Mouse (Mus musculus) hindbrain, embryonic 15.5 days (tissue): ENCODE measurements at regions not wholly inside any gene's neighbourhood (a gene's known extent, or its start where the extent isn't known, plus 50 kb on each side); places are given as distances from the start of the nearest gene placed in this dataset.
"Not testable (repeated sequence)": the region's sequence is repeated elsewhere in the genome, so short reads cannot be mapped to it uniquely, and the experiment has no call there.

Source experiments
- ATAC-seq: fragments of 200-750 bp; cut with Nextera tagmentation; 2 replicates; pipeline ENCODE4 v1.8.0; 2017; ENCODE audit warnings: low read depth, moderate number of reproducible peaks, moderate TSS enrichment; ENCODE audit not compliant: low FRiP score
- H3K27ac ChIP-seq: fragments of 300-500 bp; sonication (generic); replicated peaks from 2 replicates; pipeline ENCODE4 v1.5.1; 2015; ENCODE audit warnings: mild to moderate bottlenecking, inconsistent platforms
- H3K27me3 ChIP-seq: fragments of 300-500 bp; sonication (generic); 2 replicates; pipeline ENCODE4 v1.6.1; 2015; ENCODE audit warnings: control low read depth, inconsistent platforms
- H3K36me3 ChIP-seq: fragments of 300-500 bp; sonication (generic); 2 replicates; pipeline ENCODE4 v1.6.1; 2015; ENCODE audit warnings: control low read depth, inconsistent platforms
- H3K4me1 ChIP-seq: fragments of 300-500 bp; sonication (generic); replicated peaks from 2 replicates; pipeline ENCODE4 v1.6.1; 2015; ENCODE audit warnings: control low read depth, inconsistent platforms
- H3K4me2 ChIP-seq: fragments of 300-500 bp; sonication (generic); 2 replicates; pipeline ENCODE4 v1.6.1; 2015; ENCODE audit warnings: moderate library complexity, mild to moderate bottlenecking, inconsistent platforms
- H3K4me3 ChIP-seq: fragments of 300-500 bp; sonication (generic); 2 replicates; pipeline ENCODE4 v1.5.1; 2015; ENCODE audit warnings: mild to moderate bottlenecking, inconsistent platforms
- H3K9ac ChIP-seq: fragments of 300-500 bp; sonication (generic); 2 replicates; pipeline ENCODE4 v1.6.1; 2015; ENCODE audit warnings: inconsistent platforms
- H3K9me3 ChIP-seq: fragments of 300-500 bp; sonication (generic); 2 replicates; pipeline ENCODE4 v1.6.1; 2016; ENCODE audit warnings: control low read depth, inconsistent platforms
- WGBS: fragments of 180-500 bp; shearing (Covaris S2); methylation state at CpG from one replicate; pipeline ENCODE4 v1.1.7; 2015; 5-methylcytosine and 5-hydroxymethylcytosine counted together

DNA sequence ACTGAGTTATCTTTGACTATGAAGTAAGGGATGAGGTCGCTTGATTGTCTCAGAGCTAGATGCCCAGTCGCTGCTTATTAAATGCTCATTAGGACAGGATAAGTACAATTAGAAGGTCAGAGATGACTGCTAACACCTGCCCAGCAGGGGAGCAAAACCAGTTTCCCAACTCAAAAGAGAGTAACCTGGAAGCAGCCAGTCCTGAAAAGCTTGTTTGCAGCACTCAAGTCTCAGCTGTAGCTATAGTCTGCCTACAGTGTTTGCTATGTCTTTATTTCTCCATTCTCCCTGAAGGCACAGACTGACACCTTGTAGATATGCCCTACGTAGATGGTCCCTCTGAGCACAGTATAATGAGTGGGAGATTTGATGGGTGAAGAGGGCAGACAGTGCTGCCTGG lies 274.7 kb upstream of the Maf start:
- WGBS = 88% methylated on average over 3 of the region's 3 CpGs
- no peak for ATAC-seq

GRCm38 (mm10) chr8:115981426-115981825 lies 273.8 kb upstream of the Maf start:
- H3K9me3 ChIP-seq = no peaks in the 10 kb centered on the region
- no peak overlapping the region for H3K27ac ChIP-seq
- no peaks in the 10 kb centered on the region for H3K36me3 ChIP-seq
- no peaks in the 10 kb centered on the region for H3K27me3 ChIP-seq
- no peak overlapping the region for H3K9ac ChIP-seq
- 86% methylated on average over 7 of the region's 7 CpGs for WGBS
- H3K4me1 ChIP-seq = no peaks in the 10 kb centered on the region
- H3K4me2 ChIP-seq = no peak overlapping the region
- no peak for ATAC-seq
- no peak overlapping the region for H3K4me3 ChIP-seq

More for the DNA sequence above, 274.7 kb upstream of the Maf start:
- Histone ChIP-seq H3K27ac (no peak overlapping the region), H3K4me1 (no peaks in the 10 kb centered on the region), H3K27me3 (no peaks in the 10 kb centered on the region), H3K4me3 (no peak overlapping the region), H3K4me2 (no peak overlapping the region), H3K36me3 (no peaks in the 10 kb centered on the region), H3K9ac (no peak overlapping the region), H3K9me3 (no peaks in the 10 kb centered on the region)

GRCm38 (mm10) chr8:115980616-115981015 lies 273.0 kb upstream of the Maf start:
- Histone ChIP-seq H3K4me3 (no peak overlapping the region), H3K27ac (no peak overlapping the region), H3K27me3 (no peaks in the 10 kb centered on the region), H3K36me3 (no peaks in the 10 kb centered on the region), H3K4me1 (no peaks in the 10 kb centered on the region), H3K4me2 (no peak overlapping the region), H3K9me3 (no peaks in the 10 kb centered on the region), H3K9ac (no peak overlapping the region)
- no peak for ATAC-seq
- 95% methylated on average over 3 of the region's 3 CpGs for WGBS

DNA sequence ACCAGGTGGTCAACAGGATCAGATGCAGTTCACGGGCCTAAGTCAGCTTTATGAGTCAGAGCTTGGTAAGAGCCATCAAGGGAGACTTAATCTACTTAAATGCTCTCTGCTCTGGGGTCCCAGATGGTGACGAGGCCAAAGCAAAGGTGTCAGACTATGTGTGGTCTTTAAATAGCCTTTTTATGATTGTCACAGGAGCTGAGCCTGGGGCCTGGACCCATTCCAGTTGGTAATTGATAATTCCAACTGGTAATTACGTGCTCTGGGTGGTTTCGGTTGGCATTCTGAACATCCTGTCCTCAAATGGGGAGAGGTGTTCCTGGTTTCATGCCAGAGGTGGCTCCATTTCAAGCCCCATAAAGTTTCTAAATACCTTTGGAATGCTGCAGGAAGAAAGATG lies 269.6 kb upstream of the Maf start:
- no peak overlapping the region for H3K4me2 ChIP-seq
- H3K27ac ChIP-seq = no peak overlapping the region
- no peak overlapping the region for H3K9ac ChIP-seq
- H3K36me3 ChIP-seq = no peaks in the 10 kb centered on the region
- ATAC-seq = no peak
- no peaks in the 10 kb centered on the region for H3K27me3 ChIP-seq
- no peaks in the 10 kb centered on the region for H3K9me3 ChIP-seq
- no peak overlapping the region for H3K4me3 ChIP-seq
- H3K4me1 ChIP-seq = no peaks in the 10 kb centered on the region
- WGBS = 62% methylated on average over 4 of the region's 4 CpGs

DNA sequence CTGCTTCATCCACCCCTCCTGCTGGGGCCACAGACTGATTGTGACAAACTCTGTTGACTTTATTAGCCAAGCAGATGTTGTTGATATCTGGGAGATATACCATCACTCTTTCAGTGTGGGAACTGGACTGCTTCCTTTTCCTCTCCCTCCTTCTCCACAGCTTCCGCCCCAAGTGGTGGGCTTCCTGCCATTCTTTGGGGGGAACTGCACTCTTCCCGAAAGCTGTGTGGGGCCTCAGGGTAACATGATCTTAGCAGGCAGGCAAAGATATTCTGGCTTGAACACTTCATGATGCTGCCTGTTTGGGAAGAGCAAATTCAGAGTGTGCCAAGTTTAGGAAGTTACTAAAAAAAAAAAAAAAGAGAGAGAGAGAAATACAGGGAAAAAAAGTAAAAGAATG lies 267.1 kb upstream of the Maf start:
- no peak for ATAC-seq
- no peaks in the 10 kb centered on the region for H3K36me3 ChIP-seq
- H3K4me2 ChIP-seq = no peak overlapping the region

GRCm38 (mm10) chr8:115971351-115971750 lies 263.8 kb upstream of the Maf start:
- ATAC-seq, H3K36me3 ChIP-seq, H3K4me2 ChIP-seq, H3K4me3 ChIP-seq, H3K4me1 ChIP-seq, H3K9me3 ChIP-seq, H3K9ac ChIP-seq, H3K27ac ChIP-seq, H3K27me3 ChIP-seq: not testable (repeated sequence)
- 93% methylated on average over 2 of the region's 2 CpGs for WGBS

More for the DNA sequence above, 267.1 kb upstream of the Maf start:
- no peaks in the 10 kb centered on the region for H3K9me3 ChIP-seq
- 73% methylated on average over 2 of the region's 2 CpGs for WGBS
- no peaks in the 10 kb centered on the region for H3K27me3 ChIP-seq
- H3K4me3 ChIP-seq = no peak overlapping the region
- no peaks in the 10 kb centered on the region for H3K4me1 ChIP-seq
- H3K9ac ChIP-seq = no peak overlapping the region
- H3K27ac ChIP-seq = no peak overlapping the region

DNA sequence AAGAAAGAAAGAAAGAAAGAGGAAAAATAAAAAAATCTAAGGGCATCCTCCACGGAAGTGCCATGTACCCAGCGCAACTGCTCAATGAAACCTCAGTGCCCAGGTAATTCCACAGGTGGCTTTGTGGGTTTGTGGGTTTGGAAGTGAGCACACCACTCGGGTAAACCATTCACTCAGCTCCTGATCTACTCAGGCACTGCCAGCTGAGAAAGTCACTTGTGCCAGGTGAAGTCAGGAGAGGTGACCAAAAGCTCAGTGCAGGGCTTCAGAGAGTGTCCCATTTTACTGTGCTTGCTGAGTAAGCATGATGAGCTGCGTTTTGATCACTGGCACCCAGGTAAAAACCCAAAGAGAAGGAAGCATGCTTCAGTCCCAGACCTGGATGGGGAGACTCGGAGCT lies 260.5 kb upstream of the Maf start:
- H3K36me3 ChIP-seq = no peaks in the 10 kb centered on the region
- no peak for ATAC-seq
- 96% methylated on average over 5 of the region's 5 CpGs for WGBS

DNA sequence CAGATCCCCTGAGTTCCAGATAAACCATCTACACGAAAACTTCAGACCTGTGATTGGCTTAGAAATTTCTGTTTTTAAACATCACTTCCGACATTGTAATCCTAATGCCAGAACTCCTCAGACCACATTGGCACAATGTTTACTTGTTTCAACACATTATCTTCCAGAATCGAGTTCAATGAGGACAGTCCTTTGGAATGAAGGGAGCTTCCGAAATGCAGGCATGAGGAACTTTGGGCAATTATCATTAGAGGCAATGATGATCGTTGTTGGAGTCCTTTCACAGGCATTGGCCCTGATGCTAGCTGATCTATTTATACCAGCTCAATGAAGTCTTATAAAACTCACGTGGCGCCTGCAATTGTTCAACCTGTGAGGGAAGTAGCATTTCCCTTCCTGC lies 258.4 kb upstream of the Maf start:
- no peaks in the 10 kb centered on the region for H3K9me3 ChIP-seq
- ATAC-seq = no peak
- 91% methylated on average over 7 of the region's 7 CpGs for WGBS
- no peaks in the 10 kb centered on the region for H3K4me1 ChIP-seq
- no peaks in the 10 kb centered on the region for H3K36me3 ChIP-seq
- H3K9ac ChIP-seq = no peak overlapping the region
- no peak overlapping the region for H3K4me2 ChIP-seq
- H3K27me3 ChIP-seq = no peaks in the 10 kb centered on the region
- no peak overlapping the region for H3K27ac ChIP-seq
- H3K4me3 ChIP-seq = no peak overlapping the region

More for the DNA sequence above, 260.5 kb upstream of the Maf start:
- Histone ChIP-seq H3K4me1 (no peaks in the 10 kb centered on the region), H3K27ac (no peak overlapping the region), H3K9ac (no peak overlapping the region), H3K27me3 (no peaks in the 10 kb centered on the region), H3K4me2 (no peak overlapping the region), H3K4me3 (no peak overlapping the region), H3K9me3 (no peaks in the 10 kb centered on the region)

- no peaks in the 10 kb centered on the region for H3K27me3 ChIP-seq
- H3K4me1 ChIP-seq = no peaks in the 10 kb centered on the region
- no peak overlapping the region for H3K27ac ChIP-seq
- H3K4me3 ChIP-seq = no peak overlapping the region
- ATAC-seq = no peak
- H3K4me2 ChIP-seq = no peak overlapping the region
- no peaks in the 10 kb centered on the region for H3K9me3 ChIP-seq
- no peak overlapping the region for H3K9ac ChIP-seq
- no peaks in the 10 kb centered on the region for H3K36me3 ChIP-seq
- 90% methylated on average over 5 of the region's 5 CpGs for WGBS
Measured at GRCm38 (mm10) chr8:115955371-115955770, 247.8 kb upstream of the Maf start.

- Histone ChIP-seq H3K4me3 (no peak overlapping the region), H3K9me3 (no peaks in the 10 kb centered on the region), H3K4me2 (no peak overlapping the region), H3K9ac (no peak overlapping the region), H3K36me3 (no peaks in the 10 kb centered on the region), H3K27me3 (no peaks in the 10 kb centered on the region), H3K4me1 (no peaks in the 10 kb centered on the region), H3K27ac (no peak overlapping the region)
- ATAC-seq = no peak
- WGBS = 84% methylated on average over 7 of the region's 7 CpGs
Measured at GRCm38 (mm10) chr8:115953783-115954470, 246.3 kb upstream of the Maf start.

GRCm38 (mm10) chr8:115952496-115952895 lies 244.9 kb upstream of the Maf start:
- Histone ChIP-seq H3K4me1 (no peaks in the 10 kb centered on the region), H3K27ac (no peak overlapping the region), H3K36me3 (no peaks in the 10 kb centered on the region), H3K4me2 (no peak overlapping the region), H3K27me3 (no peaks in the 10 kb centered on the region), H3K9ac (no peak overlapping the region), H3K9me3 (no peaks in the 10 kb centered on the region), H3K4me3 (no peak overlapping the region)
- 88% methylated on average over 1 of the region's 1 CpGs for WGBS
- no peak for ATAC-seq

GRCm38 (mm10) chr8:115948916-115949315 lies 241.3 kb upstream of the Maf start:
- Histone ChIP-seq H3K27ac (no peak overlapping the region), H3K9me3 (no peaks in the 10 kb centered on the region), H3K36me3 (no peaks in the 10 kb centered on the region), H3K27me3 (no peaks in the 10 kb centered on the region), H3K4me1 (no peaks in the 10 kb centered on the region), H3K4me3 (no peak overlapping the region), H3K9ac (no peak overlapping the region), H3K4me2 (no peak overlapping the region)
- 78% methylated on average over 2 of the region's 2 CpGs for WGBS
- ATAC-seq = no peak

- ATAC-seq = no peak
- Histone ChIP-seq H3K4me2 (no peak overlapping the region), H3K9me3 (no peaks in the 10 kb centered on the region), H3K4me1 (peaks cover 4% of the 10 kb centered on the region), H3K27me3 (no peaks in the 10 kb centered on the region), H3K36me3 (no peaks in the 10 kb centered on the region), H3K4me3 (no peak overlapping the region), H3K27ac (no peak overlapping the region), H3K9ac (no peak overlapping the region)
- 87% methylated on average over 2 of the region's 2 CpGs for WGBS
Measured at GRCm38 (mm10) chr8:115948036-115948435, 240.4 kb upstream of the Maf start.
